Mouse (Mus musculus): ENCODE results near the gene Grk3. TPM values are rescaled to one million over a fixed set of nuclear protein-coding genes. Genes with fewer than 3 reads are reported as not detected.

The Grk3 gene
- polyA plus RNA-seq, 1 experiment from 2014 or later = 2.9 TPM

- TF ChIP-seq CTCF (IDR thresholded peaks at IDR 0.05; ENCODE audit: low read depth) = no peak
- Histone ChIP-seq H3K4me3 (ENCODE audit: low read depth, low read length) (no peak overlapping the region), H3K9ac (ENCODE audit: low read depth, low read length) (no peak overlapping the region), H3K27ac (ENCODE audit: low read depth, low read length) (no peak overlapping the region), H3K4me1 (replicated peaks; ENCODE audit: control insufficient read depth, insufficient read depth, low read length) (peaks cover 5% of the 10 kb centered on the region; the same call in 1 of the 2 replicates), H3K36me3 (ENCODE audit: control insufficient read depth, insufficient read depth) (peaks cover 17% of the 10 kb centered on the region; the same call in 1 of the 2 replicates), H3K27me3 (replicated peaks; ENCODE audit: control insufficient read depth, insufficient read depth, low read length) (no peaks in the 10 kb centered on the region), H3K4me2 (replicated peaks; ENCODE audit: low read depth) (no peak overlapping the region), H3K9me3 (ENCODE audit: control insufficient read depth) (no peaks in the 10 kb centered on the region)
- ATAC-seq = peak; percentile 58; the same call in 1 of the 2 replicates
Observed at GRCm38 (mm10) chr5:112921914-112922313, 93.7 kb downstream of the Grk3 start.

DNA sequence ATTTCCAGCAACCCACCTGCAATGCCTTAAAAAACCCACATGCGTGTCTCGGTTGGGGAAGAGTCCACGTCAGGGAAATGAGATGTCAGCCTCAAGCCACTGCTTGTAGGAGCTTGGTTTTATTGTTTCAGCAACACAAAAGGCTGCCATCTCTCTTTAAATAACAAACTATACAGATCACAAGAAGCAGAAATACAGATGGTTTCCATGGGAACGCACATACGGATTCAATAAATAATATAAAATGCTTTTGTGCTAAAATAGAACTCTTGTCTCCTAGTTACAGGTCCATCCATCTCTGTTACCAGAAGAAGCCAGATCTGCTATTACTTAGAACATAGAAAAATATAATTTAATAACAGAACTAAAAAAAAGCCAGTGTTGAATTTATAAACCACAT is 105.2 kb downstream of the Grk3 start:
- Histone ChIP-seq H3K27me3 (replicated peaks; ENCODE audit: control insufficient read depth, insufficient read depth, low read length) (no peaks in the 10 kb centered on the region), H3K9me3 (ENCODE audit: control insufficient read depth) (no peaks in the 10 kb centered on the region), H3K36me3 (ENCODE audit: control insufficient read depth, insufficient read depth) (no peaks in the 10 kb centered on the region), H3K27ac (ENCODE audit: low read depth, low read length) (no peak overlapping the region), H3K4me1 (replicated peaks; ENCODE audit: control insufficient read depth, insufficient read depth, low read length) (no peaks in the 10 kb centered on the region), H3K9ac (ENCODE audit: low read depth, low read length) (no peak overlapping the region), H3K4me2 (replicated peaks; ENCODE audit: low read depth) (no peak overlapping the region), H3K4me3 (ENCODE audit: low read depth, low read length) (no peak overlapping the region)
- TF ChIP-seq CTCF (IDR thresholded peaks at IDR 0.05; ENCODE audit: low read depth) = no peak
- WGBS = 89% methylated on average over 5 of the region's 5 CpGs
- ATAC-seq = no peak

DNA sequence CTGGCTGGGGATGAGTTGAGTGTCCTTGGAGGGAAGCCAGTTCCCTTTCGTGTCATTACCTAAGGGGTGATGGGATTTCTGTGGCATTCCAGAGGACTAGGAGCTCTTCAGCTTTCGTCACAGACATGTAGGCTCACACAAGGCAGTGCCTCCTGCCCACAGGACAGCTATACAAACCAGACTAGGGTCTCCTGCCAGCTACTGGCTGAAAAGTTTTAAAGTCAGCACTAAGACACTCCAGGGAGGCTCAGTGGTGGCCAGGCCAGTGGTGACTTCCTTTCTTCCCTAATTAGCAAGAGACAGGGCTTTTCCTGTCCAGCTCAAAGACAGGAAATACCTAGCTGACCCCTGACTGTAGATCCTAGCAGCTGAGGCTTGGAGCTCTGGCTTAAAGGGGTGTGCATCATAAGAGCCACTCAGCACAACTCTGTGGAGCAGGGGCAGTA is 107.4 kb downstream of the Grk3 start:
- 33% methylated on average over 2 of the region's 2 CpGs for WGBS
- no peak for ATAC-seq
- H3K27me3 ChIP-seq (replicated peaks; ENCODE audit: control insufficient read depth, insufficient read depth, low read length) = no peaks in the 10 kb centered on the region

DNA sequence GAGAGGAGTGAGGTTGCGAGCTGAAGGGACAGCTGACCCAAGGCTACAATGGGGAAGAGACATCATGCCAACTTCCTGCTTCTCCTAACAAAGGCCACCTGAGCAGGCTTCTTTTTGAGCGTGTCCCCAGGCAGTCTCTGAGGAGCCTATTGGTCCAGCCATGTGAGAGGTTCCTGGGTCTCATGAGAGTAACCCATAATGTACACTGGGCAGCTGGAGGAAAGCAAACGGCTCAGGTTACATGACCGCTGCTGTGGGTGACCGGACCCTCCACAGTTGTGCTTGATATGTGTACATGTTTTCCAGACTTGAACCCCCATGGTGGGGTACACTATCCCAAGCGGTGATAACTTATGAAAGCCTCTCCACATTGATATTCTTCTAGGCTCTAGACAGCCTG is 108.1 kb downstream of the Grk3 start:
- no peaks in the 10 kb centered on the region for H3K27me3 ChIP-seq (replicated peaks; ENCODE audit: control insufficient read depth, insufficient read depth, low read length)
- no peak overlapping the region for H3K4me3 ChIP-seq (ENCODE audit: low read depth, low read length)
- H3K9me3 ChIP-seq (ENCODE audit: control insufficient read depth) = no peaks in the 10 kb centered on the region
- no peak overlapping the region for H3K27ac ChIP-seq (ENCODE audit: low read depth, low read length)
- H3K36me3 ChIP-seq (ENCODE audit: control insufficient read depth, insufficient read depth) = no peaks in the 10 kb centered on the region
- H3K4me1 ChIP-seq (replicated peaks; ENCODE audit: control insufficient read depth, insufficient read depth, low read length) = no peaks in the 10 kb centered on the region
- 66% methylated on average over 6 of the region's 6 CpGs for WGBS
- no peak for ATAC-seq
- H3K9ac ChIP-seq (ENCODE audit: low read depth, low read length) = no peak overlapping the region
- TF ChIP-seq CTCF (IDR thresholded peaks at IDR 0.05; ENCODE audit: low read depth) = no peak
- H3K4me2 ChIP-seq (replicated peaks; ENCODE audit: low read depth) = no peak overlapping the region

More for the DNA sequence above, 107.4 kb downstream of the Grk3 start:
- Histone ChIP-seq H3K4me2 (replicated peaks; ENCODE audit: low read depth) (no peak overlapping the region), H3K4me1 (replicated peaks; ENCODE audit: control insufficient read depth, insufficient read depth, low read length) (no peaks in the 10 kb centered on the region), H3K9me3 (ENCODE audit: control insufficient read depth) (no peaks in the 10 kb centered on the region), H3K27ac (ENCODE audit: low read depth, low read length) (no peak overlapping the region), H3K9ac (ENCODE audit: low read depth, low read length) (no peak overlapping the region), H3K4me3 (ENCODE audit: low read depth, low read length) (no peak overlapping the region), H3K36me3 (ENCODE audit: control insufficient read depth, insufficient read depth) (no peaks in the 10 kb centered on the region)
- no peak for TF ChIP-seq CTCF (IDR thresholded peaks at IDR 0.05; ENCODE audit: low read depth)

- no peaks in the 10 kb centered on the region for H3K27me3 ChIP-seq (replicated peaks; ENCODE audit: control insufficient read depth, insufficient read depth, low read length)
- H3K4me3 ChIP-seq (ENCODE audit: low read depth, low read length) = no peak within 1 kb of the TSS
- no peaks in the 10 kb centered on the region for H3K9me3 ChIP-seq (ENCODE audit: control insufficient read depth)
- no peak within 1 kb of the TSS for H3K4me2 ChIP-seq (replicated peaks; ENCODE audit: low read depth)
- H3K9ac ChIP-seq (ENCODE audit: low read depth, low read length) = no peak within 1 kb of the TSS
- WGBS = 75% methylated on average over 17 of the region's 17 CpGs
- TF ChIP-seq CTCF (IDR thresholded peaks at IDR 0.05; ENCODE audit: low read depth) = no peak
- H3K36me3 ChIP-seq (ENCODE audit: control insufficient read depth, insufficient read depth) = no peaks in the 10 kb centered on the region
- no peak for ATAC-seq
- no peak within 1 kb of the TSS for H3K27ac ChIP-seq (ENCODE audit: low read depth, low read length)
- H3K4me1 ChIP-seq (replicated peaks; ENCODE audit: control insufficient read depth, insufficient read depth, low read length) = no peaks in the 10 kb centered on the region
Observed at GRCm38 (mm10) chr5:112895674-112896654, 119.6 kb downstream of the Grk3 start, which contains the start of gene Myo18b. Myo18b (minus strand) TSS chr5:112896362.

DNA sequence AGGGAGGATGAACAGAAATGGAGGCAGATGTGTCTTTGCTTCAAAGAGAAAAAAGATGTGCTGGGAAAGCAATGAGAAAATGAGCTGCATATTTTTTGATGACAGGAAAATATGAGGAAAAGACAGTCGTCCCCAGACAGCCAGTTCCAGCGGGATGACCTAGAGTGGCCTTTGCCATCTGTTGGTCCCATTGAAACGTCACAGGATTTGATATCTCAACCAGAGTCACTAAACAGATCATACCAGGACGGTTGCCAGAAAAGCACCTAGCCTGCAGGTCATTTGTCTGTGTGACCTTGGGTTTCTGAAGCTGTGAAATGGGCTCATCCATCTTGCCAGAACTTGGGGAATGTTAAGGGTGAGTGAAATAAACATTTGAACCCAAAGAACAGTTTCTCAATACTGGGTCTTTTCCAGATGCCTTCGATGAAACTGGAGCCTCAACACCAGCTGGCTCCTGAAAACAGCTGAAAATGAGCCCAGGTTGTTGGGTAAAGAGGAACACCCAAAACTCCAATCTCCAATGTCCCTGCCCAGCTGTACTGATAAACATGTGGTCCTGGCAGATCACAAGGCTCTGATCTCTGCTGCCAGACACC is 122.0 kb downstream of the Grk3 start:
- H3K4me1 ChIP-seq (replicated peaks; ENCODE audit: control insufficient read depth, insufficient read depth, low read length) = no peaks in the 10 kb centered on the region
- 65% methylated on average over 5 of the region's 5 CpGs for WGBS
- no peak for ATAC-seq

More for the DNA sequence above, 122.0 kb downstream of the Grk3 start:
- Histone ChIP-seq H3K9ac (ENCODE audit: low read depth, low read length) (no peak overlapping the region), H3K27me3 (replicated peaks; ENCODE audit: control insufficient read depth, insufficient read depth, low read length) (no peaks in the 10 kb centered on the region), H3K36me3 (ENCODE audit: control insufficient read depth, insufficient read depth) (no peaks in the 10 kb centered on the region), H3K9me3 (ENCODE audit: control insufficient read depth) (no peaks in the 10 kb centered on the region), H3K4me2 (replicated peaks; ENCODE audit: low read depth) (no peak overlapping the region), H3K27ac (ENCODE audit: low read depth, low read length) (no peak overlapping the region), H3K4me3 (ENCODE audit: low read depth, low read length) (no peak overlapping the region)
- no peak for TF ChIP-seq CTCF (IDR thresholded peaks at IDR 0.05; ENCODE audit: low read depth)

Measured in intestine, postnatal 0 days (tissue).